Mouse (Mus musculus) hindbrain, embryonic 13.5 days (tissue): ENCODE data around the gene Smurf2. TPM values are rescaled to one million over a fixed set of nuclear protein-coding genes. Genes with fewer than 3 reads are reported as not detected.
"Not testable (repeated sequence)": the region's sequence is repeated elsewhere in the genome, so short reads cannot be mapped to it uniquely, and the experiment has no call there.

ENCODE experiments used
- ATAC-seq: fragments of 200-750 bp; cut with Nextera tagmentation; 2 replicates; pipeline ENCODE4 v1.8.0; 2017; ENCODE audit warnings: moderate TSS enrichment; ENCODE audit not compliant: low FRiP score
- H3K27ac ChIP-seq: fragments of 300-500 bp; sonication (generic); 2 replicates; pipeline ENCODE4 v1.5.1; 2015; ENCODE audit warnings: inconsistent platforms, mild to moderate bottlenecking, moderate library complexity
- H3K27me3 ChIP-seq: fragments of 300-500 bp; sonication (generic); 2 replicates; pipeline ENCODE4 v1.6.1; 2015; ENCODE audit warnings: mild to moderate bottlenecking, inconsistent platforms
- H3K36me3 ChIP-seq: fragments of 300-500 bp; sonication (generic); 2 replicates; pipeline ENCODE4 v1.6.1; 2015; ENCODE audit warnings: mild to moderate bottlenecking, inconsistent platforms
- H3K4me1 ChIP-seq: fragments of 300-500 bp; sonication (generic); replicated peaks from 2 replicates; pipeline ENCODE4 v1.6.1; 2015; ENCODE audit warnings: inconsistent platforms
- H3K4me2 ChIP-seq: fragments of 300-500 bp; sonication (generic); 2 replicates; pipeline ENCODE4 v1.6.1; 2015; ENCODE audit warnings: inconsistent platforms, mild to moderate bottlenecking, moderate library complexity
- H3K4me3 ChIP-seq: fragments of 300-500 bp; sonication (generic); 2 replicates; pipeline ENCODE4 v1.5.1; 2015; ENCODE audit warnings: mild to moderate bottlenecking, inconsistent platforms
- H3K9ac ChIP-seq: fragments of 300-500 bp; sonication (generic); 2 replicates; pipeline ENCODE4 v1.6.1; 2015; ENCODE audit warnings: mild to moderate bottlenecking, inconsistent platforms
- H3K9me3 ChIP-seq: fragments of 300-500 bp; sonication (generic); 2 replicates; pipeline ENCODE4 v1.6.1; 2016; ENCODE audit warnings: inconsistent platforms
- WGBS: fragments of 180-500 bp; shearing (Covaris S2); methylation state at CpG from one replicate; pipeline ENCODE4 v1.1.7; 2015; 5-methylcytosine and 5-hydroxymethylcytosine counted together
- polyA plus RNA-seq: library from polyadenylated mRNA; unstranded; fragments of >200 nt; fragmentation: Nextera tagmentation; extraction: Ambion mirVana; gene quantifications from 2 replicates; pipeline ENCODE4 v1.2.1, GENCODE M21; 2015

Smurf2 gene
- polyA plus RNA-seq, 1 experiment from 2014 or later = 14.8 TPM

DNA sequence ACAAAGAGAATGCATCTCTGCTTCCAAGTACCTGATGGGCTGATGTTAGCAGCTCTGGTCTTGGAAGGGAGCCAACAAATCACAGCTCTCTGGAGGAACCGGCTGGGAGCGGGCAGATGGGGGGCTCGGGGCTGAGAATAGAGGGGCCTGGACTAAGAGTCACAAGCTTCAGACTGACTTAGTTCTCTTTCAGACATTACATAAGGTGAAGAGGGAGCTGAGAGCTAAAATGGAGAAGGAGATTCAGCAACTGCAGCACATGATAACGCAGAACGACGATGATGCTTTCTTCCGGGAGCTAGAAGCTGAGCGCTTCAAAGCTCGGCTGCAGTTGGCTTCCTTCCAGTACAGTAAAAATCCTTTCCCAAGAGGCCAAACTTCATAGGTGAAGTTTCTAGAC is 102.2 kb downstream of the Smurf2 start:
- Histone ChIP-seq H3K9me3 (no peaks in the 10 kb centered on the region), H3K4me2 (no peak overlapping the region), H3K36me3 (peaks cover 76% of the 10 kb centered on the region), H3K27ac (peak overlapping the region; percentile 53; the same call in 1 of the 2 replicates), H3K27me3 (no peaks in the 10 kb centered on the region), H3K9ac (no peak overlapping the region), H3K4me1 (peaks cover 13% of the 10 kb centered on the region), H3K4me3 (no peak overlapping the region)
- 0 out of 2 replicates have a peak, but pooled peaks have one; percentile 63 for ATAC-seq
- 62% methylated on average over 9 of the region's 9 CpGs for WGBS

- peaks cover 78% of the 10 kb centered on the region for H3K36me3 ChIP-seq
- WGBS = 93% methylated on average over 6 of the region's 6 CpGs
- no peak overlapping the region for H3K4me2 ChIP-seq
- no peak overlapping the region for H3K9ac ChIP-seq
- no peaks in the 10 kb centered on the region for H3K27me3 ChIP-seq
- peak overlapping the region; percentile 53 for H3K27ac ChIP-seq
- no peak for ATAC-seq
- H3K4me1 ChIP-seq = peaks cover 13% of the 10 kb centered on the region
- no peak overlapping the region for H3K4me3 ChIP-seq
- no peaks in the 10 kb centered on the region for H3K9me3 ChIP-seq
Measured at GRCm38 (mm10) chr11:106817808-106818207, 102.7 kb downstream of the Smurf2 start.

- 85% methylated on average over 3 of the region's 3 CpGs for WGBS
Measured at GRCm38 (mm10) chr11:106817156-106817555, 103.4 kb downstream of the Smurf2 start.

DNA sequence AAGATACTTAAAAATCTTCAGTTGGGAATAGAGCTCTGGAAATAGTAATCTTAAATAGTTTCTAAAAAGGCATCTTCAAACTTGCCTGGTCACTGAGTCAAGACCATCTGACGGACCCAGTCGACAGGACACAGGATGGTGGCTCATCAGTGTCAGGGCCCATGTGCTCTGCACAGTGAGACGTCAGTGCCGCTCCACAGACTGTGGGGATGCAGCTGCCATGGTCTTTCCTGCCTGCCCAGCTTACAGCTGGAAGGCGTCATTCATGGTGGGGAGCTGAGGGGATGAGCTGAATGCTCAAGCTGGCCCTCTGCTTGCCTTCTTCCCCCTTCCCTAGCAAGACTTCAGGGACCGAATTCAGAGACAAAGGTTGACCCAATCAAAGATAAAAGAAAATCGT is 104.2 kb downstream of the Smurf2 start:
- Histone ChIP-seq H3K4me2 (no peak overlapping the region), H3K9ac (no peak overlapping the region), H3K27ac (no peak overlapping the region), H3K4me1 (peaks cover 13% of the 10 kb centered on the region), H3K9me3 (no peaks in the 10 kb centered on the region), H3K27me3 (no peaks in the 10 kb centered on the region), H3K36me3 (peaks cover 85% of the 10 kb centered on the region), H3K4me3 (no peak overlapping the region)
- 86% methylated on average over 7 of the region's 7 CpGs for WGBS
- ATAC-seq = no peak

More at GRCm38 (mm10) chr11:106817156-106817555, 103.4 kb downstream of the Smurf2 start:
- no peak overlapping the region for H3K4me2 ChIP-seq
- H3K9me3 ChIP-seq = no peaks in the 10 kb centered on the region
- no peak overlapping the region for H3K9ac ChIP-seq
- peaks cover 78% of the 10 kb centered on the region for H3K36me3 ChIP-seq
- ATAC-seq = no peak
- no peak overlapping the region; the same call in none of the 2 replicates for H3K27ac ChIP-seq
- H3K4me1 ChIP-seq = peaks cover 13% of the 10 kb centered on the region
- no peak overlapping the region for H3K4me3 ChIP-seq
- H3K27me3 ChIP-seq = no peaks in the 10 kb centered on the region

- 95% methylated on average over 2 of the region's 2 CpGs for WGBS
- Histone ChIP-seq H3K4me3 (no peak overlapping the region), H3K36me3 (peaks cover 87% of the 10 kb centered on the region), H3K27me3 (no peaks in the 10 kb centered on the region), H3K27ac (no peak overlapping the region), H3K4me2 (no peak overlapping the region), H3K9ac (no peak overlapping the region), H3K9me3 (no peaks in the 10 kb centered on the region), H3K4me1 (peaks cover 13% of the 10 kb centered on the region)
- no peak for ATAC-seq
Measured at GRCm38 (mm10) chr11:106815761-106816160, 104.8 kb downstream of the Smurf2 start.

DNA sequence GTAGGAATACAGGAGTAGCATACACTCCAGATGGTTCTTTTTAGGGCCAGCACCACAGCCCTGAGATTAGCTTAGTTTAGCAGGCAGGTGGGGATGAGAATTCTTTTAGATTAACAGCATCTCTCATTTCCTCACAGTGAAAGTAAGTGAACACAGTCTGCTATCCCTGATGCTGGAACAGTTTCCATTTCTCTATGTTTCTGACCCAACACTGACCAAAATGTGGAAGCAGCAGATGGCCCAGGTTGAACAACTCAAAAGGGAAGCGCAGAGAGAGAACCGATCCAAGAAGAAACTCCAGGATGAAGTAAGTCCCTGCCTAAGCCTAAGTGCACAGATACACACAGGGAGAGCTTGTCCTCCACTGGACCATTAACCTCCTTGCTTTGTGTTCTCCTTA is 105.2 kb downstream of the Smurf2 start:
- ATAC-seq = no peak
- peaks cover 13% of the 10 kb centered on the region for H3K4me1 ChIP-seq
- no peaks in the 10 kb centered on the region for H3K9me3 ChIP-seq
- WGBS = 97% methylated on average over 2 of the region's 2 CpGs
- H3K27ac ChIP-seq = no peak overlapping the region
- H3K27me3 ChIP-seq = no peaks in the 10 kb centered on the region
- H3K4me2 ChIP-seq = no peak overlapping the region
- H3K9ac ChIP-seq = no peak overlapping the region
- H3K36me3 ChIP-seq = peaks cover 90% of the 10 kb centered on the region
- H3K4me3 ChIP-seq = no peak overlapping the region

GRCm38 (mm10) chr11:106814601-106815320 is 105.8 kb downstream of the Smurf2 start:
- H3K4me3 ChIP-seq = no peak overlapping the region
- WGBS = 78% methylated on average over 14 of the region's 14 CpGs
- no peak overlapping the region for H3K9ac ChIP-seq
- H3K27ac ChIP-seq = no peak overlapping the region
- no peak for ATAC-seq
- H3K27me3 ChIP-seq = no peaks in the 10 kb centered on the region
- peaks cover 93% of the 10 kb centered on the region for H3K36me3 ChIP-seq
- H3K4me2 ChIP-seq = no peak overlapping the region
- H3K4me1 ChIP-seq = peaks cover 13% of the 10 kb centered on the region
- H3K9me3 ChIP-seq = no peaks in the 10 kb centered on the region

GRCm38 (mm10) chr11:106812410-106813136 is 107.9 kb downstream of the Smurf2 start:
- 93% methylated on average over 7 of the region's 7 CpGs for WGBS
- H3K4me3 ChIP-seq = no peak overlapping the region
- no peaks in the 10 kb centered on the region; the same call in 1 of the 2 replicates for H3K4me1 ChIP-seq
- H3K27ac ChIP-seq = no peak overlapping the region
- H3K9me3 ChIP-seq = no peaks in the 10 kb centered on the region
- no peak for ATAC-seq
- peaks cover 88% of the 10 kb centered on the region for H3K36me3 ChIP-seq
- H3K4me2 ChIP-seq = no peak overlapping the region
- H3K9ac ChIP-seq = no peak overlapping the region
- H3K27me3 ChIP-seq = no peaks in the 10 kb centered on the region

- H3K4me1 ChIP-seq, H3K9ac ChIP-seq, ATAC-seq, H3K27ac ChIP-seq, H3K9me3 ChIP-seq, H3K4me2 ChIP-seq, H3K4me3 ChIP-seq, H3K27me3 ChIP-seq: not testable (repeated sequence)
- peaks cover 72% of the 10 kb centered on the region for H3K36me3 ChIP-seq
- 100% methylated on average over 1 of the region's 1 CpGs for WGBS
Measured at GRCm38 (mm10) chr11:106807442-106807841, 113.1 kb downstream of the Smurf2 start.

DNA sequence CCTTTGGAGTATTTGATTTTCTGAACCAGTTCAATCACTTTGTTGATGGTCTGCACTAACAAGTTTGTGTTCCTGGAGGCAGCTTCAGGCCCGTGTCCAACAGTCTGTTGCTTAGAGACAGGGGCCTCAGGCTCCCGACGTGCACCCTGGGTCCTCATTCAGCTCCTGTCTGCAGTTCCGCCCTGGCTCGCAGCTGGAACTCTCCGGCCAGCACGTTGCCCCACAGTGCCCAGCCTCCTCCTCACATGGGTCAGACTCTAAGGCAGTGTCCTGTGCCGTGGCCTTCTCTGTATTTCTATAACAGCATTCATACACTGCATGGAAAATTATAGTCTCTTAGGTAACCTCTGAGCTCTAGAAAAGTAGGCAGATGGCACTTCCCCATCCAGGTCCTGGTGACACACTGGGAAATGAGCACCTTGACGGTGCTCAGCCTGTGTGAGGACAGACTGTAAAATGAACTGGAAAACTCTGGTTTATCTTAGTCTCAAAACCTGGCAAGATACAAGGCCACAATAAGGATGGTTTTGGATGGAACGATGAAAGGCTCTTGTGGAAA is 118.4 kb downstream of the Smurf2 start:
- no peak for ATAC-seq
- no peaks in the 10 kb centered on the region for H3K27me3 ChIP-seq
- no peak overlapping the region for H3K9ac ChIP-seq
- no peak overlapping the region for H3K4me3 ChIP-seq
- H3K27ac ChIP-seq = no peak overlapping the region
- no peaks in the 10 kb centered on the region for H3K4me1 ChIP-seq
- peaks cover 85% of the 10 kb centered on the region for H3K36me3 ChIP-seq
- H3K4me2 ChIP-seq = no peak overlapping the region
- 84% methylated on average over 10 of the region's 10 CpGs for WGBS
- no peaks in the 10 kb centered on the region for H3K9me3 ChIP-seq

- no peak overlapping the region for H3K4me3 ChIP-seq
- H3K27ac ChIP-seq = no peak overlapping the region
- no peak for ATAC-seq
- H3K27me3 ChIP-seq = no peaks in the 10 kb centered on the region
- no peak overlapping the region for H3K4me2 ChIP-seq
- H3K9me3 ChIP-seq = no peaks in the 10 kb centered on the region
- peaks cover 75% of the 10 kb centered on the region for H3K36me3 ChIP-seq
- H3K9ac ChIP-seq = no peak overlapping the region
- WGBS = 68% methylated on average over 9 of the region's 9 CpGs
- H3K4me1 ChIP-seq = peaks cover 8% of the 10 kb centered on the region
Measured at GRCm38 (mm10) chr11:106795679-106796078, 124.8 kb downstream of the Smurf2 start.

DNA sequence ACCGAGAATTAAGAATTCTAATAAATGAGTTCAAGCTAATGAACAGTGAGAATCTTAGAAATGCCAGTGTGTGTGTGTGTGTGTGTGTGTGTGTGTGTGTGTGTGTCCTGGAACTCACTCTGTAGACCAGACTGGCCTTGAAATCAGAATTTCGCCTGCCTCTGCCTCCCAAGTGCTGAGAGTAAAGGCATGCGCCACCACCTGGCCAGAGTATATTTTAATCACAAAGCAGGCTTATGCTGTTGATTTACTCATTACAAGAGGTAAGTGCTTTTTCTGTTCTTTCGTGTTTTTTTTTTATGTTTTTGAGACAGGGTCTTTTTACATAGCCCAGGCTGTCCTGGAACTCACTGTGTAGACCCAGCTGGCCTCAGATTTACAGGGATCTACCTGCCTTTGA is 126.7 kb downstream of the Smurf2 start:
- Histone ChIP-seq H3K4me1 (peaks cover 15% of the 10 kb centered on the region), H3K9ac (no peak overlapping the region), H3K27ac (no peak overlapping the region), H3K4me2 (no peak overlapping the region), H3K9me3 (no peaks in the 10 kb centered on the region), H3K4me3 (no peak overlapping the region), H3K36me3 (peaks cover 57% of the 10 kb centered on the region), H3K27me3 (no peaks in the 10 kb centered on the region)
- WGBS = 79% methylated on average over 4 of the region's 4 CpGs
- ATAC-seq = no peak
